Mouse (Mus musculus) megakaryocyte, embryonic 14.5 days (primary cell): ENCODE results near the gene Gm10591. TPM values are rescaled to one million over a fixed set of nuclear protein-coding genes. Genes with fewer than 3 reads are reported as not detected.
"Not testable (repeated sequence)": the region's sequence is repeated elsewhere in the genome, so short reads cannot be mapped to it uniquely, and the experiment has no call there.

Experiments
- H3K27me3 ChIP-seq: replicated peaks from 2 replicates; pipeline ENCODE3; 2012; ENCODE audit warnings: inconsistent platforms
- H3K36me3 ChIP-seq: replicated peaks from 2 replicates; pipeline ENCODE3; 2012; ENCODE audit warnings: low read length, inconsistent platforms, mixed read lengths
- H3K4me1 ChIP-seq: 2 replicates; pipeline ENCODE4 v1.6.1; 2012; ENCODE audit warnings: inconsistent platforms
- H3K4me3 ChIP-seq: replicated peaks from 2 replicates; pipeline ENCODE3; 2012; ENCODE audit warnings: moderate library complexity, mild to moderate bottlenecking, inconsistent platforms
- H3K9me3 ChIP-seq: 2 replicates; pipeline ENCODE4 v1.6.1; 2012; ENCODE audit warnings: inconsistent platforms
- polyA plus RNA-seq: library from polyadenylated mRNA; stranded (reverse); fragments of >175 nt; gene quantifications from 2 replicates; pipeline ENCODE4 v1.2.3, GENCODE M21; 2012; ENCODE audit warnings: low replicate concordance; ENCODE audit not compliant: insufficient read depth

Gm10591 gene
- polyA plus RNA-seq: not detected in 2 replicates

- H3K4me1 ChIP-seq: not testable (repeated sequence)
Measured at GRCm38 (mm10) chr4:42611895-42612294, at the start of gene Gm10591. Gene Gm10591 (plus strand): TSS chr4:42612195.

GRCm38 (mm10) chr4:42629419-42629818, 17.4 kb downstream of the Gm10591 start, which contains the start of gene Gm2564:
Gene Gm2564 (plus strand): TSS chr4:42629719.
- not testable (repeated sequence) for H3K27me3 ChIP-seq, H3K4me3 ChIP-seq, H3K36me3 ChIP-seq, H3K9me3 ChIP-seq, H3K4me1 ChIP-seq

More at GRCm38 (mm10) chr4:42611895-42612294, at the start of gene Gm10591:
- H3K36me3 ChIP-seq, H3K9me3 ChIP-seq, H3K4me3 ChIP-seq, H3K27me3 ChIP-seq: not testable (repeated sequence)

- H3K27me3 ChIP-seq, H3K4me3 ChIP-seq, H3K36me3 ChIP-seq, H3K9me3 ChIP-seq, H3K4me1 ChIP-seq: not testable (repeated sequence)
Measured at GRCm38 (mm10) chr4:42654951-42655350, 43.0 kb downstream of the Gm10591 start, which contains the start of gene Ccl27b. Gene Ccl27b (plus strand): TSS chr4:42655251.

GRCm38 (mm10) chr4:42661793-42662192, 49.8 kb downstream of the Gm10591 start, which contains the start of gene Il11ra2:
Gene Il11ra2 (minus strand): TSS chr4:42661893.
- not testable (repeated sequence) for H3K4me1 ChIP-seq, H3K36me3 ChIP-seq, H3K27me3 ChIP-seq, H3K4me3 ChIP-seq, H3K9me3 ChIP-seq

Other genes starting within 250 kb of the Gm10591 start
- gene Gm21586, start 172.8 kb upstream of the Gm10591 start, polyA plus RNA-seq: not detected in 2 replicates
- gene Gm2163, start 145.4 kb upstream of the Gm10591 start, polyA plus RNA-seq: not detected in 2 replicates
- gene Fam205a2, start 84.0 kb upstream of the Gm10591 start, polyA plus RNA-seq: not detected in 2 replicates
- gene Gm2564, start 17.5 kb downstream of the Gm10591 start, polyA plus RNA-seq: not detected in 2 replicates
- gene Ccl27b, start 43.1 kb downstream of the Gm10591 start, polyA plus RNA-seq: not detected in 2 replicates
- gene Il11ra2, start 49.7 kb downstream of the Gm10591 start, polyA plus RNA-seq: 1.1 TPM in 1 of 2 replicates, not detected in the other
- gene 4930578G10Rik, start 123.3 kb downstream of the Gm10591 start, polyA plus RNA-seq: not detected in 2 replicates
- not detected in 2 replicates for gene Ccl19, start 144.4 kb downstream of the Gm10591 start, polyA plus RNA-seq
- gene Ccl21a, start 161.8 kb downstream of the Gm10591 start, polyA plus RNA-seq: not detected in 2 replicates
- gene Fam205a1, start 241.7 kb downstream of the Gm10591 start, polyA plus RNA-seq: 0.07 TPM in 1 of 2 replicates, not detected in the other
- not detected in 2 replicates for gene Gm12394, start 244.6 kb downstream of the Gm10591 start, polyA plus RNA-seq